Mouse (Mus musculus) liver, embryonic 11.5 days (tissue): ENCODE data around the gene Kcnh4. TPM values are rescaled to one million over a fixed set of nuclear protein-coding genes. Genes with fewer than 3 reads are reported as not detected.

Source experiments
- ATAC-seq: fragments of 200-750 bp; cut with Nextera tagmentation; replicated peaks from 2 replicates; pipeline ENCODE4 v1.8.0; 2017; ENCODE audit warnings: moderate number of reproducible peaks, mild to moderate bottlenecking, moderate TSS enrichment, moderate library complexity; ENCODE audit not compliant: low FRiP score
- DNase-seq: peaks from one replicate; pipeline ENCODE4 v3.0.0-alpha.2; 2017; ENCODE audit warnings: low spot score
- H3K27ac ChIP-seq: fragments of 300-500 bp; sonication (generic); 2 replicates; pipeline ENCODE4 v1.5.1; 2014; ENCODE audit warnings: mild to moderate bottlenecking, low read depth, low read length, control low read depth
- H3K27me3 ChIP-seq: fragments of 300-500 bp; sonication (generic); replicated peaks from 2 replicates; pipeline ENCODE4 v1.6.1; 2014; ENCODE audit warnings: low read length, mixed read lengths; ENCODE audit not compliant: control insufficient read depth, insufficient read depth
- H3K36me3 ChIP-seq: fragments of 300-500 bp; sonication (generic); 2 replicates; pipeline ENCODE4 v1.6.1; 2014; ENCODE audit warnings: mild to moderate bottlenecking, low read length, moderate library complexity, mixed read lengths; ENCODE audit not compliant: control insufficient read depth, insufficient read depth
- H3K4me1 ChIP-seq: fragments of 300-500 bp; sonication (generic); replicated peaks from 2 replicates; pipeline ENCODE4 v1.6.1; 2014; ENCODE audit warnings: low read length, mixed read lengths; ENCODE audit not compliant: control insufficient read depth, insufficient read depth
- H3K4me2 ChIP-seq: fragments of 300-500 bp; sonication (generic); 2 replicates; pipeline ENCODE4 v1.6.1; 2014; ENCODE audit warnings: mild to moderate bottlenecking, control low read depth, moderate library complexity
- H3K4me3 ChIP-seq: fragments of 300-500 bp; sonication (generic); 2 replicates; pipeline ENCODE4 v1.5.1; 2014; ENCODE audit warnings: low read depth, low read length, control low read depth
- H3K9ac ChIP-seq: fragments of 300-500 bp; sonication (generic); 2 replicates; pipeline ENCODE4 v1.6.1; 2014; ENCODE audit warnings: low read depth, low read length, control low read depth
- H3K9me3 ChIP-seq: fragments of 300-500 bp; sonication (generic); 2 replicates; pipeline ENCODE4 v1.6.1; 2016; ENCODE audit warnings: low read length, inconsistent platforms, mixed read lengths; ENCODE audit not compliant: control insufficient read depth
- WGBS: fragments of 180-500 bp; shearing (Covaris S2); extraction: QIAGEN DNeasy Blood & Tissue Kit; methylation state at CpG from one replicate; pipeline ENCODE4 v1.1.7; 2014; 5-methylcytosine and 5-hydroxymethylcytosine counted together
- polyA plus RNA-seq: library from polyadenylated mRNA; unstranded; fragments of >200 nt; fragmentation: Nextera tagmentation; extraction: Ambion mirVana; gene quantifications from 2 replicates; pipeline ENCODE4 v1.2.1, GENCODE M21; 2014

Gene Kcnh4
- polyA plus RNA-seq, 1 experiment from 2014 or later: not detected

GRCm38 (mm10) chr11:100774261-100774660, 14.5 kb upstream of the Kcnh4 start:
- WGBS: 73% methylated on average over 4 of the region's 4 CpGs
- peaks cover 2% of the 10 kb centered on the region; the same call in 1 of the 2 replicates for H3K36me3 ChIP-seq
- no peak overlapping the region for H3K27ac ChIP-seq

GRCm38 (mm10) chr11:100770646-100771408, 11.1 kb upstream of the Kcnh4 start, which contains the start of gene Ghdc:
TSS of gene Ghdc (minus strand) at chr11:100770957.
- no peak within 1 kb of the TSS for H3K27ac ChIP-seq

More at GRCm38 (mm10) chr11:100774261-100774660, 14.5 kb upstream of the Kcnh4 start:
- Histone ChIP-seq H3K27me3 (no peaks in the 10 kb centered on the region), H3K4me3 (no peak overlapping the region), H3K9ac (no peak overlapping the region), H3K4me2 (no peak overlapping the region), H3K9me3 (no peaks in the 10 kb centered on the region), H3K4me1 (peaks cover 4% of the 10 kb centered on the region)
- no peak for DNase-seq
- no peak for ATAC-seq

GRCm38 (mm10) chr11:100769980-100770379, 10.2 kb upstream of the Kcnh4 start:
- ATAC-seq (no peak; the same call in 1 of the 2 replicates), DNase-seq (no peak)
- Histone ChIP-seq H3K27me3 (no peaks in the 10 kb centered on the region), H3K4me2 (peak overlapping the region; percentile 66), H3K36me3 (no peaks in the 10 kb centered on the region), H3K9ac (no peak overlapping the region; the same call in 1 of the 2 replicates), H3K4me1 (peaks cover 4% of the 10 kb centered on the region), H3K4me3 (peak overlapping the region; percentile 63), H3K27ac (no peak overlapping the region), H3K9me3 (no peaks in the 10 kb centered on the region)
- 56% methylated on average over 6 of the region's 6 CpGs for WGBS

More at GRCm38 (mm10) chr11:100770646-100771408, 11.1 kb upstream of the Kcnh4 start, which contains the start of gene Ghdc:
- Histone ChIP-seq H3K27me3 (no peaks in the 10 kb centered on the region), H3K4me1 (peaks cover 4% of the 10 kb centered on the region), H3K9ac (peak within 1 kb of the TSS; percentile 52), H3K9me3 (no peaks in the 10 kb centered on the region), H3K4me3 (peak within 1 kb of the TSS; percentile 63), H3K4me2 (peak within 1 kb of the TSS; percentile 66), H3K36me3 (no peaks in the 10 kb centered on the region)
- DNase-seq: peak; percentile 83
- 11% methylated on average over 17 of the region's 17 CpGs for WGBS
- peak; percentile 68 for ATAC-seq

- no peak for ATAC-seq
- no peak overlapping the region for H3K4me2 ChIP-seq
- no peak for DNase-seq
- H3K4me1 ChIP-seq: peaks cover 4% of the 10 kb centered on the region
- H3K4me3 ChIP-seq: no peak overlapping the region
- peaks cover 3% of the 10 kb centered on the region; the same call in 1 of the 2 replicates for H3K27me3 ChIP-seq
- H3K9ac ChIP-seq: no peak overlapping the region
- 82% methylated on average over 5 of the region's 5 CpGs for WGBS
- H3K36me3 ChIP-seq: no peaks in the 10 kb centered on the region
- H3K9me3 ChIP-seq: no peaks in the 10 kb centered on the region
- H3K27ac ChIP-seq: no peak overlapping the region
These were observed 8.1 kb upstream of the Kcnh4 start for GRCm38 (mm10) chr11:100767871-100768270.

GRCm38 (mm10) chr11:100766726-100767125, 7.0 kb upstream of the Kcnh4 start:
- Histone ChIP-seq H3K9me3 (no peaks in the 10 kb centered on the region), H3K9ac (no peak overlapping the region), H3K36me3 (no peaks in the 10 kb centered on the region), H3K27me3 (peaks cover 10% of the 10 kb centered on the region; the same call in 1 of the 2 replicates), H3K4me2 (no peak overlapping the region), H3K4me1 (peaks cover 4% of the 10 kb centered on the region), H3K4me3 (no peak overlapping the region), H3K27ac (no peak overlapping the region)
- 75% methylated on average over 9 of the region's 9 CpGs for WGBS
- ATAC-seq (no peak), DNase-seq (no peak)

GRCm38 (mm10) chr11:100762831-100763230, 3.1 kb upstream of the Kcnh4 start, which contains the start of gene Hcrt:
TSS of gene Hcrt (minus strand) at chr11:100762931.
- peak within 1 kb of the TSS; percentile 23; the same call in 1 of the 2 replicates for H3K9ac ChIP-seq
- peak within 1 kb of the TSS; percentile 76 for H3K4me2 ChIP-seq
- H3K4me3 ChIP-seq: peak within 1 kb of the TSS; percentile 53
- no peaks in the 10 kb centered on the region for H3K9me3 ChIP-seq
- H3K4me1 ChIP-seq: peaks cover 10% of the 10 kb centered on the region
- no peaks in the 10 kb centered on the region for H3K36me3 ChIP-seq
- ATAC-seq (no peak), DNase-seq (no peak)
- H3K27ac ChIP-seq: no peak within 1 kb of the TSS
- H3K27me3 ChIP-seq: peaks cover 33% of the 10 kb centered on the region
- 69% methylated on average over 7 of the region's 7 CpGs for WGBS

- peaks cover 45% of the 10 kb centered on the region for H3K27me3 ChIP-seq
- under 1% methylated on average over 27 of the region's 27 CpGs for WGBS
- peak; percentile 64; the same call in 1 of the 2 replicates for ATAC-seq
These were observed 1.9 kb upstream of the Kcnh4 start for GRCm38 (mm10) chr11:100761547-100762045.

GRCm38 (mm10) chr11:100758707-100759610, 783 bp downstream of the Kcnh4 start:
- 0 out of 2 replicates have a peak, but pooled peaks have one; percentile 33 for ATAC-seq
- Histone ChIP-seq H3K36me3 (no peaks in the 10 kb centered on the region), H3K9ac (no peak overlapping the region), H3K27me3 (peaks cover 66% of the 10 kb centered on the region), H3K4me3 (peak overlapping the region; percentile 44), H3K4me1 (peaks cover 10% of the 10 kb centered on the region), H3K27ac (no peak overlapping the region), H3K9me3 (no peaks in the 10 kb centered on the region), H3K4me2 (peak overlapping the region; percentile 79)
- DNase-seq: peak; percentile 75
- WGBS: 2% methylated on average over 35 of the region's 35 CpGs

More at GRCm38 (mm10) chr11:100761547-100762045, 1.9 kb upstream of the Kcnh4 start:
- Histone ChIP-seq H3K36me3 (no peaks in the 10 kb centered on the region), H3K4me1 (peaks cover 10% of the 10 kb centered on the region), H3K27ac (no peak overlapping the region), H3K4me2 (peak overlapping the region; percentile 76), H3K9me3 (no peaks in the 10 kb centered on the region), H3K9ac (peak overlapping the region; percentile 23; the same call in 1 of the 2 replicates), H3K4me3 (peak overlapping the region; percentile 53)
- DNase-seq: peak; percentile 90
